Mouse (Mus musculus) heart, embryonic 13.5 days (tissue): ENCODE measurements at regions not wholly inside any gene's neighbourhood (a gene's known extent, or its start where the extent isn't known, plus 50 kb on each side); places are given as distances from the start of the nearest gene placed in this dataset.
A peak's percentile ranks its signal among the peaks of the same experiment; 100 is the strongest.

Source experiments
- ATAC-seq: fragments of 200-750 bp; cut with Nextera tagmentation; 2 replicates; pipeline ENCODE4 v1.8.0; 2017; ENCODE audit warnings: moderate TSS enrichment; ENCODE audit not compliant: insufficient number of reproducible peaks, low FRiP score, low TSS enrichment; ENCODE audit errors: extremely low read depth
- H3K27ac ChIP-seq: fragments of 300-500 bp; sonication (generic); replicated peaks from 2 replicates; pipeline ENCODE4 v1.5.1; 2015; ENCODE audit warnings: moderate library complexity, mild to moderate bottlenecking, inconsistent platforms
- H3K27me3 ChIP-seq: fragments of 300-500 bp; sonication (generic); replicated peaks from 2 replicates; pipeline ENCODE4 v1.6.1; 2015; ENCODE audit warnings: mild to moderate bottlenecking, inconsistent platforms
- H3K36me3 ChIP-seq: fragments of 300-500 bp; sonication (generic); 2 replicates; pipeline ENCODE4 v1.6.1; 2015; ENCODE audit warnings: mild to moderate bottlenecking, inconsistent platforms
- H3K4me1 ChIP-seq: fragments of 300-500 bp; sonication (generic); 2 replicates; pipeline ENCODE4 v1.6.1; 2015; ENCODE audit warnings: inconsistent platforms
- H3K4me2 ChIP-seq: fragments of 300-500 bp; sonication (generic); 2 replicates; pipeline ENCODE4 v1.6.1; 2015; ENCODE audit warnings: inconsistent platforms, mild to moderate bottlenecking, moderate library complexity
- H3K4me3 ChIP-seq: fragments of 300-500 bp; sonication (generic); 2 replicates; pipeline ENCODE4 v1.5.1; 2015; ENCODE audit warnings: moderate library complexity, mild to moderate bottlenecking, inconsistent platforms
- H3K9ac ChIP-seq: fragments of 300-500 bp; sonication (generic); 2 replicates; pipeline ENCODE4 v1.6.1; 2015; ENCODE audit warnings: inconsistent platforms, mild to moderate bottlenecking, moderate library complexity
- H3K9me3 ChIP-seq: fragments of 300-500 bp; sonication (generic); 2 replicates; pipeline ENCODE4 v1.6.1; 2016; ENCODE audit warnings: inconsistent platforms
- WGBS: fragments of 180-500 bp; shearing (Covaris S2); methylation state at CpG from one replicate; pipeline ENCODE4 v1.1.7; 2015; ENCODE audit warnings: mixed read lengths; 5-methylcytosine and 5-hydroxymethylcytosine counted together

- H3K4me2 ChIP-seq, result no peak overlapping the region
- 74% methylated on average over 9 of the region's 9 CpGs for WGBS
- H3K9me3 ChIP-seq, result no peaks in the 10 kb centered on the region
- H3K27me3 ChIP-seq, result peaks cover 3% of the 10 kb centered on the region; the same call in 1 of the 2 replicates
- H3K27ac ChIP-seq, result no peak overlapping the region
- no peaks in the 10 kb centered on the region for H3K4me1 ChIP-seq
- no peak overlapping the region for H3K9ac ChIP-seq
- ATAC-seq, result no peak
- H3K4me3 ChIP-seq, result no peak overlapping the region
- H3K36me3 ChIP-seq, result no peaks in the 10 kb centered on the region
These were observed 96.5 kb upstream of the Ubl3 start for GRCm38 (mm10) chr5:148649123-148649522.

GRCm38 (mm10) chr5:148647644-148648043 is 95.1 kb upstream of the Ubl3 start:
- no peaks in the 10 kb centered on the region for H3K4me1 ChIP-seq
- H3K4me2 ChIP-seq, result no peak overlapping the region
- no peak for ATAC-seq
- no peak overlapping the region for H3K9ac ChIP-seq
- no peak overlapping the region for H3K27ac ChIP-seq
- H3K27me3 ChIP-seq, result peaks cover 3% of the 10 kb centered on the region; the same call in 1 of the 2 replicates
- H3K4me3 ChIP-seq, result no peak overlapping the region
- WGBS, result 55% methylated on average over 2 of the region's 2 CpGs
- no peaks in the 10 kb centered on the region for H3K9me3 ChIP-seq
- no peaks in the 10 kb centered on the region for H3K36me3 ChIP-seq

DNA sequence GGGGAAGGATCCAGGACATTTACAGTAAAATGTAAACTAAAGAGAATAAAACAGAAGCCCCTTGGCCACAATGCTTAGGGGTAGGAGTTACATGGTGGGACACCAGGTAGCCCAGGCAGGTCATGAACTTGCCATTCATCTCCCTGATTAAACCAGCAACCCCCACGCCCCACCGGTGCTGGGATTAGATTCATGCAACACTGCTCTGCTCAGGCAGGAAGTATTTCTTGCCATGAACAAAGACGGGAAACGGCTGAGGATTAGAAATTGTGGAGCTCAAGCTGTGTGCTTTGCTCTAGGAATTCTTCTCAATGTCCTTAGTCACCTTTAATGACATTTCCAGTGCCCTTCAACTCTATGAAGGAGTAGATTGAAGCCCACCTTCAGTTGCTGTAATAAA is 93.2 kb upstream of the Ubl3 start:
- H3K9ac ChIP-seq, result no peak overlapping the region
- no peaks in the 10 kb centered on the region for H3K27me3 ChIP-seq
- H3K4me2 ChIP-seq, result no peak overlapping the region
- H3K4me3 ChIP-seq, result no peak overlapping the region
- peaks cover 11% of the 10 kb centered on the region for H3K4me1 ChIP-seq
- 59% methylated on average over 4 of the region's 4 CpGs for WGBS
- H3K27ac ChIP-seq, result no peak overlapping the region
- no peaks in the 10 kb centered on the region for H3K9me3 ChIP-seq
- H3K36me3 ChIP-seq, result no peaks in the 10 kb centered on the region
- ATAC-seq, result no peak

DNA sequence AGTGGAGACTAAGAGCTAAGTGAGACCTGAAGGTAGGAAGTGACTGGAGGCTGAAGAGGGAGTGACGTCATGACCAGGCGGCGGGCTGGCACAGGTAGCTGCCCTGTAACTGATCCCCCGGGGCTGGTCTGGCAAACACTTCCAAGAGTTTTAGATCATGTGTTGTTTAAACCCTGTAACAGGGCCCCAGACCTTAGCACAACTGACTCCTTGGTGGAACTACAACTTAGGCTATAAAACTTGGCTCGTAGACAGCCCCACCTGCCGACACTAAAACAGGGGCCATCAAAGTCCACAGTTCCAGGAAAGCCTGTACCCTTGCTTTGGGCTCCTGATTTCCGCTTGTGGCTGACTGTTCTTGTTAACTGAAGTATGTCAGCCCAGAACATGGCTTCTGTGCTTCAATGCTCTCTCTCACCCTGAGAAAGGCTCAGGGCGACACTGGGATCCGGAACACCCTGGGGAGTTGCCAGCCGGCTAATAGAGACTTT is 92.6 kb upstream of the Ubl3 start:
- Histone ChIP-seq H3K27ac (no peak overlapping the region), H3K9me3 (no peaks in the 10 kb centered on the region), H3K9ac (no peak overlapping the region), H3K4me3 (no peak overlapping the region), H3K4me2 (no peak overlapping the region), H3K27me3 (no peaks in the 10 kb centered on the region), H3K4me1 (peaks cover 11% of the 10 kb centered on the region), H3K36me3 (no peaks in the 10 kb centered on the region)
- WGBS, result 76% methylated on average over 10 of the region's 10 CpGs
- ATAC-seq, result no peak

GRCm38 (mm10) chr5:148644345-148644744 is 91.8 kb upstream of the Ubl3 start:
- Histone ChIP-seq H3K4me3 (no peak overlapping the region), H3K4me1 (peaks cover 11% of the 10 kb centered on the region), H3K36me3 (no peaks in the 10 kb centered on the region), H3K9ac (no peak overlapping the region), H3K27me3 (no peaks in the 10 kb centered on the region), H3K4me2 (no peak overlapping the region), H3K9me3 (no peaks in the 10 kb centered on the region), H3K27ac (no peak overlapping the region)
- no peak for ATAC-seq
- WGBS, result 89% methylated on average over 7 of the region's 7 CpGs

DNA sequence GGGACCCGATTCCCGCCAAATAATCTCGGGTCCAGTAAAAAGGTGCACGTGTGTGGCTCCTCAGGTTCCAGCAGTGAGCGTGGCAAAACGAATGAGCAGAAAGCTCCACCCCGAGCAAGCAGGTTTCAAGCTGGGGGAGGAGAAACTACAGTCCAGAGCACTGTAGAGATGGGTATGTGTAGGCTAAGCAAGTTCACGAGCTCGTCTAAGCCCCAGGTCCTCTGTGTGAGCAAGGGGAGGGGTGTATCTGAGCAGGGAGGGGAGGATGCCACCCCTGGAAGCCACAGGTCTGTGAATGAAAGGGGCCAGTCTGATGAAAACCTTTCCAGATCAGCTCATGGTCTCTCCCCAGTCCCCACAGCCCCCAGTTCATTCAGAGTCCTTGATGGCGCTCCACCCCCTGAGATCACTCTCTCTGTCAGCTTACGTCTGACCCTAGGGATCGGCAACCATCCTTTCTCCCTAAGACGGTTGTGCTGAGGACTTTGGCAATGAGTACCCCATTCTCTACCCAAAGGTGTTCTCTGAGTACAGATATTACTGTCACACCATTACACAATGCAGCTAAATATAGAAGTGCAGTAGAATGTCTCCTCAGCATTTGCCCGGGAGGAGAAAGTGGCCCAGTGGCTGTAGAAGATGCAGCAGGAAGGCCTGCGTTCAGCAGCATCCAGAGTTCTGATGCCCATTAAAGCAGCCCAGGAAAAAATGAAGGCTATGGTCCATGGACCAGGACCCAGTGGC is 89.2 kb upstream of the Ubl3 start:
- H3K9ac ChIP-seq, result peak overlapping the region; percentile 44; the same call in 1 of the 2 replicates

DNA sequence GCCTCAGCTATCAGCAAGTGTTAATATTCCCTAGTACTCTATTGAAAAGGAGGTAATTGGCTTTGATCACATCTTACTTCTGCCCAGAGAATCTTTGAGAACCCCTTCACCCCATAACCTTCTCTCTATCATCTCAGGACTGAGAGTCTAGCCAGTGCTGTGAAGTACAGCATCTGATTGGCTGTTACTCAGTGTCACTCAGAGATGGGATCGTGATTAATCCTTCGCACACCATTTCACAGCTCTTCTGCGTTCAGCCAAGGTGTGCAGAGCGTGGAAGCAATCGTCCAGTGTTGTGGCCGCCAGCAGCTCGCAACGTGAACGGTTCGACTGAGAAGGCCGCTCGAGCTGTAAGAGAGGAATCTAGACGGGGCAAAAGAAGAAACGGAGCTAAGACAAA is 87.9 kb upstream of the Ubl3 start:
- Histone ChIP-seq H3K27me3 (peaks cover 7% of the 10 kb centered on the region; the same call in 1 of the 2 replicates), H3K36me3 (no peaks in the 10 kb centered on the region), H3K9ac (no peak overlapping the region), H3K4me1 (peaks cover 11% of the 10 kb centered on the region), H3K27ac (no peak overlapping the region), H3K4me3 (no peak overlapping the region), H3K4me2 (peak overlapping the region; percentile 33), H3K9me3 (no peaks in the 10 kb centered on the region)
- no peak for ATAC-seq
- 51% methylated on average over 12 of the region's 14 CpGs for WGBS

More for the DNA sequence above, 89.2 kb upstream of the Ubl3 start:
- no peak overlapping the region for H3K27ac ChIP-seq
- H3K4me1 ChIP-seq, result peaks cover 11% of the 10 kb centered on the region
- H3K4me2 ChIP-seq, result peak overlapping the region; percentile 52
- H3K4me3 ChIP-seq, result peak overlapping the region; percentile 16; the same call in 1 of the 2 replicates
- no peaks in the 10 kb centered on the region for H3K9me3 ChIP-seq
- H3K36me3 ChIP-seq, result no peaks in the 10 kb centered on the region
- ATAC-seq, result no peak
- WGBS, result 34% methylated on average over 15 of the region's 15 CpGs
- peaks cover 6% of the 10 kb centered on the region; the same call in 1 of the 2 replicates for H3K27me3 ChIP-seq

DNA sequence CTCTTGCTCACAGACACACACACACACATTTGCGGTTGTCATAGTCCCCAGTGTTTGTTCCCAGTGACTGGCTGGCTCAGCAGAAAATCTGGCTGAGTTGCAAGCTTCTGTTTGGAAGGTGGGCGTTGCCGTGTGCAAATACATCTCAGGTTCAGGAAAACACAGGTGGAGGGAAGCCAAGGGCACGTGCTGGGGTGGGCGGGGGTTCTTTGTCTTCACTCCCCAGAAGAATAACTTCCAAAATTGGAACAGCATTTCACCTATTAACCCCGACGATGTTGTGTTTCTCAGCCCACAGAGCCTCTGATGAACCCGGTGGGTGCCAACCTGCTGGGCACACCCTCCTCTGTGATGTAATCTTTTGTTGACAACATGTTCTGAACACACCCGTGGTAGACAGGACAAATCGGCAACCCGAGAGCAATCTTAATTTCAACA is 82.3 kb upstream of the Ubl3 start:
- no peak for ATAC-seq
- Histone ChIP-seq H3K4me1 (peaks cover 37% of the 10 kb centered on the region), H3K27ac (no peak overlapping the region), H3K27me3 (peaks cover 7% of the 10 kb centered on the region; the same call in 1 of the 2 replicates), H3K9ac (no peak overlapping the region), H3K4me3 (no peak overlapping the region), H3K4me2 (no peak overlapping the region), H3K9me3 (no peaks in the 10 kb centered on the region), H3K36me3 (no peaks in the 10 kb centered on the region)
- WGBS, result 73% methylated on average over 11 of the region's 11 CpGs

DNA sequence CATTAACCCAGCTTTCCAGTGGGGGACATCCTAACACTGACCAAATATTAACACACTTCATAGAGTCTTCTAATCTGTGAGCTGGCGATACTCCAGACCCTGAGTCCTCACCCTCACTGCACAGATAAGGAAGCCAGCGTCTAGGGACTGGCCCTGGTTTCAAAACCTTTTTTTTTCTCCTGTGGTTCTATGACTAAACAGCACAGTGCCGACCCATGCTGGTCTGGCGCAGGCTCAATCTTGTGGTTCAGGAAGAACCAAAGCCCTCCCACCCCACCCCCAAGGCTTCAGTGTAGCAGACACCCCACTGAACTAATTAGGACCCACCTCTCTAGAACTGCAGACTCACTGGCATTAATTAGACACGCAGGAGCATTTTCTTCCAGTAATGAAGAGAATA is 81.4 kb upstream of the Ubl3 start:
- Histone ChIP-seq H3K27ac (peak overlapping the region; percentile 50), H3K27me3 (peaks cover 7% of the 10 kb centered on the region; the same call in 1 of the 2 replicates), H3K4me2 (no peak overlapping the region), H3K9ac (peak overlapping the region; percentile 44), H3K36me3 (no peaks in the 10 kb centered on the region), H3K9me3 (no peaks in the 10 kb centered on the region), H3K4me1 (peaks cover 37% of the 10 kb centered on the region), H3K4me3 (no peak overlapping the region)
- WGBS, result 22% methylated on average over 5 of the region's 5 CpGs
- no peak for ATAC-seq

GRCm38 (mm10) chr5:148633331-148633730 is 80.7 kb upstream of the Ubl3 start:
- Histone ChIP-seq H3K4me1 (peaks cover 37% of the 10 kb centered on the region), H3K9ac (no peak overlapping the region), H3K36me3 (no peaks in the 10 kb centered on the region), H3K27me3 (peaks cover 4% of the 10 kb centered on the region; the same call in 1 of the 2 replicates), H3K27ac (peak overlapping the region; percentile 62), H3K4me3 (no peak overlapping the region), H3K4me2 (no peak overlapping the region), H3K9me3 (no peaks in the 10 kb centered on the region)
- no peak for ATAC-seq
- 73% methylated on average over 6 of the region's 6 CpGs for WGBS

DNA sequence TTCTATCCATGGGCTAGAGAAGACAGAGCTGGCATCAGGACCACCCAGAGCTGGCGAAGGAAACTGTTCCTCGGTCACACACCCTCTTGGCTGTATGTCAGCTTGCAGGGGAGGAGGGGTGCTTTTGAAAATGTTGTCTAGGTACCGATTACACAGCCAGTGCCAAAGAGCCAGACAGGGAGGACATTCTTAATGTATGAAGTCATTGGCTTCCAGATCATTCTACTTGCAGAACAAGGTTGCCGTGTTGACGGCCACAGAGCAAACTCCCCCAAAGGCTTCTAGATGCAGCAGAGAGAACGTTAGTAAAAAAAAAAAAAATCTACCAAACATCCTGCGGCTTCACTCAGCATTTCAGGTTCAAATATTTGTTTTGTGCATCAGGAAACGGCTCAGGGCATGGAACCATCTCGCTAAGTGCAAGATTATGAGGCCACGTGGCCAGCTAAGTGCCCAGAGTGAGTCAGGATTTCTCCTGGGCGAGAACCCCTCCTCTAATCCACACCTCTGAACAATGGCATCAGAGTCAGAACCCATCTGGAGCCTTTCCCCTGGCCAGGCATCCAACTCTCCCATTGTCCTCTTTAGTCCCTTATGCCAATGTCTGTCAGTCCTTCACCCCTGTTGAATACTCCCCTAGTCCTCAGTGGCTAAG is 80.1 kb upstream of the Ubl3 start:
- Histone ChIP-seq H3K27me3 (peaks cover 4% of the 10 kb centered on the region; the same call in 1 of the 2 replicates), H3K4me1 (peaks cover 37% of the 10 kb centered on the region), H3K27ac (peak overlapping the region; percentile 62), H3K9ac (no peak overlapping the region), H3K36me3 (no peaks in the 10 kb centered on the region), H3K9me3 (no peaks in the 10 kb centered on the region), H3K4me3 (no peak overlapping the region), H3K4me2 (peak overlapping the region; percentile 24)
- ATAC-seq, result peak; percentile 33; the same call in 1 of the 2 replicates
- WGBS, result 23% methylated on average over 11 of the region's 11 CpGs
